Mouse (Mus musculus): ENCODE measurements around the gene Msi2.

The Msi2 gene

GRCm38 (mm10) chr11:88564810-88565209 lies 153.5 kb downstream of the Msi2 start:
- no peak for DNase-seq (ENCODE audit: low read depth, low spot score)

GRCm38 (mm10) chr11:88564363-88564762 lies 153.9 kb downstream of the Msi2 start:
- no peak for DNase-seq (ENCODE audit: low read depth, low spot score)

- no peak for DNase-seq (ENCODE audit: low read depth, low spot score)
Measured at GRCm38 (mm10) chr11:88561191-88561590, 157.1 kb downstream of the Msi2 start.

- DNase-seq (ENCODE audit: low read depth, low spot score) = no peak
Measured at GRCm38 (mm10) chr11:88560634-88561033, 157.7 kb downstream of the Msi2 start.

- DNase-seq (ENCODE audit: low read depth, low spot score) = no peak
Measured at GRCm38 (mm10) chr11:88559365-88559970, 158.8 kb downstream of the Msi2 start.

GRCm38 (mm10) chr11:88558731-88559130 lies 159.6 kb downstream of the Msi2 start:
- no peak for DNase-seq (ENCODE audit: low read depth, low spot score)

GRCm38 (mm10) chr11:88557828-88558580 lies 160.3 kb downstream of the Msi2 start:
- DNase-seq (ENCODE audit: low read depth, low spot score) = no peak

GRCm38 (mm10) chr11:88557116-88557768 lies 161.1 kb downstream of the Msi2 start:
- DNase-seq (ENCODE audit: low read depth, low spot score) = no peak

GRCm38 (mm10) chr11:88555902-88556549 lies 162.3 kb downstream of the Msi2 start:
- no peak for DNase-seq (ENCODE audit: low read depth, low spot score)

- DNase-seq (ENCODE audit: low read depth, low spot score) = no peak
Measured at GRCm38 (mm10) chr11:88555232-88555818, 163.0 kb downstream of the Msi2 start.

- no peak for DNase-seq (ENCODE audit: low read depth, low spot score)
Measured at GRCm38 (mm10) chr11:88553521-88554310, 164.6 kb downstream of the Msi2 start.

- no peak for DNase-seq (ENCODE audit: low read depth, low spot score)
Measured at GRCm38 (mm10) chr11:88552987-88553386, 165.3 kb downstream of the Msi2 start.

- DNase-seq (ENCODE audit: low read depth, low spot score) = no peak
Measured at GRCm38 (mm10) chr11:88552385-88552784, 165.9 kb downstream of the Msi2 start.

- no peak for DNase-seq (ENCODE audit: low read depth, low spot score)
Measured at GRCm38 (mm10) chr11:88551034-88551433, 167.3 kb downstream of the Msi2 start.

GRCm38 (mm10) chr11:88550083-88550907 lies 168.0 kb downstream of the Msi2 start:
- DNase-seq (ENCODE audit: low read depth, low spot score) = no peak

- no peak for DNase-seq (ENCODE audit: low read depth, low spot score)
Measured at GRCm38 (mm10) chr11:88549529-88549900, 168.8 kb downstream of the Msi2 start.

- DNase-seq (ENCODE audit: low read depth, low spot score) = no peak
Measured at GRCm38 (mm10) chr11:88548832-88549528, 169.3 kb downstream of the Msi2 start.

GRCm38 (mm10) chr11:88548423-88548822 lies 169.9 kb downstream of the Msi2 start:
- DNase-seq (ENCODE audit: low read depth, low spot score) = no peak

GRCm38 (mm10) chr11:88543771-88544170 lies 174.5 kb downstream of the Msi2 start:
- no peak for DNase-seq (ENCODE audit: low read depth, low spot score)

GRCm38 (mm10) chr11:88542817-88543216 lies 175.5 kb downstream of the Msi2 start:
- no peak for DNase-seq (ENCODE audit: low read depth, low spot score)

Data from brain, embryonic 18.5 days (tissue).